Mouse (Mus musculus): Measurements from ENCODE around the gene Bnip2.

The Bnip2 gene

DNA sequence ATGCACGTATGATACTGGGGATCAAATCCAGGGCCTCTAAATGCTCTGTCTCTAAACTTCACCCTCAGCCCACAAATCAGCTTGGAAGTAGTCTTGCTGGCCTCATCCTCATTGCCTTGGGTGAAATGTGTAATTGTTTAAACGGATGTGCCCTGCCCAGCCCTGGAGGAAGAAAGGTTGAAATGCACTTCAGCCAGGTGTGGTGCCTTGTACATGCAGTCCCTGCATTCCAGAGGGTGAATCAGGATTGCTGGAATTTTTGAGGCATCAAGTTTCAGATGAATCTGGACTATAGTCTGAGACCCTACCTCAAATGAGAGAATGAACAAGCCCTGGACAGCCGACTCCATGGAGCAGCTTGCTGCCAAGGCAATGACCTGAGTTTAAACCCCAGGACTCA is 58.6 kb downstream of the Bnip2 start:
- in situ Hi-C loops (cut with MseI, MboI), result no loop called here

DNA sequence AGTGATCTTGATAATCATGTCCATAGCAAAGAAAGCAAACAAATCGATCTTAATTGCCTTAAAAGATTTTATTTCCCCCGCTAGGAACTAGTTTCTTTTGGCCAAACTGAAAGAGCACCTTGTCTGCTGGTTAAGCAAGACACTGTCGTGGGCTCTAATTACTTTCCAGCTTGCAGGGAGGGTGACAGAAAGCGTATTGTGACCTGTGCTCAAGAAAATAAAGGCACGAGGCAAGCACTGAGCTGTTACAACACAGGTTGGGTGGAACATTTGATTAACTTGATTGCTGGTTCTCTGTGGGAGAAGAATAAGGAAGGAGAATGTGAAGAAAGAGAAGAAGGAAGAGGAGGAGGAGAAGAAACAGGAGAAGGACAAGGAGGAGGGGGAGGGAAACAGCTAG is 59.0 kb downstream of the Bnip2 start:
- in situ Hi-C loops (cut with MseI, MboI), result no loop called here

DNA sequence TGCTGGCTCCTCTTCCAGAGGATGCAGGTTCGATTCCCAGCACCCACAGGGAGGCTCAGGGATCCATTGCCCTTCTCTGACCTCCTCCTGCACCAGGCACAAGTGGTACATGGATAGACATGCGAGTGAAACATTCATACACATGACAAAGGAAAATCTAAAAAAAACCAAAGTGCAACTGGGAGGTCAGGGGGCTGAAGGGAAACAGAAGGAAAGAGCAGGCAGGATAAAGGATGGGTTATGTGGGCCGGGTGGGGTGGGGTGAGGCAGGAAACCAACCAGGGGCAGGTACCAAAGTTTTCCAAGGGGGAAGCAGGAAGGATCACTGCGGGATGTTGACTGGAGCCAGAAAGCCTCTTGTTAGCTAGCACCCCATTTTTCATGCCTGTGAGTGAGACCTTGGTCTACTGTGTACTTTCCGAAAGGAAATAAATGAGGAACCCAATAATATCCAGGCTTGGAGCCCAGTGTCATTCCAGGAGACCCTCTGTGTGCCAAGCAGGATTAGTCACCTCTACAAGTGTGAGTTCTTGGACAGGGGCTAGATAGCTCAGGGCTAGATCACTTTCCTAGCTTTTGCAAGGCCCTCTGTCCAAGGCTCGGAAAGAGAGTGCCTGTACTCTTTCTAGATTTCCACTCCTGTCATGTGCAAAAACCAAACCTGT is 59.6 kb downstream of the Bnip2 start:
- in situ Hi-C loops (cut with MseI, MboI), result no loop called here

DNA sequence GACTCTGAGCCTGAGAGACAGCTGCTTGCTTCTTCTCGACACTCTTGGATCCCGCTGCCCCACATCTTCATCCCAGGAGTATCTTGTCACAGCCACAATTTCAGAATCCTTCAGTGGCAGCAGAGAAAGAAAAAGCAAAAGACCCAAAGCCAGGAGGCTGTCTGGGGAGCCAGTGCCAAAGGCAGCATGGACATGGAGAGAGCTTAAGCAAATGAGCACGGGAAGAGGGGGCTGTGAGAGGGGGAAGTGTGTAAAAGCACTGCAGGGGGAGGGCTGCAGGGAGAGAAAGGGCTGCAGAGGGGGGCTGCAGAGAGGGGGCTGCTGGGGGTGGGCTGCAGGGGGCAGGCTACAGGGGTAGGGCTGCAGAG is 60.1 kb downstream of the Bnip2 start:
- in situ Hi-C loops (cut with MseI, MboI), result no loop called here

DNA sequence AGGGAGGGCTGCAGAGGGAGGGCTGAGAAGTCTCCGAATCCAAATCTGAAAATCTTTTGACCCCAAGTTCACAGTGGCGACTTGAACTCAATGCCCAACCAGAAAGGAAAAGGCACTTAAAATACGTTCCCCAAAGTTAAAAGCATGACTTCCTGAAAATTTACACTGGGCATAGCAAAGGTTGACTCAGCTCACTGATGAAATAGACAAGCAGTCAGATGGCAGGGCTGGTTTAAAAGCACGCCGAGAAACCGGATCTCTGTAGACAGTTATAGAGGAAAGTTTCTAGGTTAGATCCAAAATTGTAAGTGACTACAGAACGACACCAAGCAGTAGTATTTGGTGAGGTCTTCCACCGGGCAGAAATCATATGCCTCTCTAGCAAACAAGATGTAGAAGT is 60.6 kb downstream of the Bnip2 start:
- in situ Hi-C loops (cut with MseI, MboI), result no loop called here

DNA sequence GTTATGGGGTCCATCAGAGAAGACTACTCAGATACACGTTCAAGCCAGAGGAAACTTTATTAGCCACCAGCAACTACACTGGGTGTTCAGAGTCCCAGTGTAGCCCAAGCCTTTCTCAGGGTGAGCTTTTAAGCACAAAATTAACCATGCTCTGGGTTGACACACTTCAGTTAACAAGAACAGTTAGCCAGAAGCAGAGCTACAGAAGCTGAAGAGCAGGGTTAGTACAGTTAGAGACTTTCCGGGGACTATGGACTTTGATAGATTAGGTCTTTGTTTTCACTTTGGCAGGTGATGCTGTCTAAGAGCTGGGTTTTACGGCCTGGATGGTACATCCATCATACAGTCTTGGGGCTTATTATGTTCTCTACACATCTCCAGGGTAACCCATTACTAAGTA is 63.5 kb downstream of the Bnip2 start:
- in situ Hi-C loops (cut with MseI, MboI), result no loop called here

DNA sequence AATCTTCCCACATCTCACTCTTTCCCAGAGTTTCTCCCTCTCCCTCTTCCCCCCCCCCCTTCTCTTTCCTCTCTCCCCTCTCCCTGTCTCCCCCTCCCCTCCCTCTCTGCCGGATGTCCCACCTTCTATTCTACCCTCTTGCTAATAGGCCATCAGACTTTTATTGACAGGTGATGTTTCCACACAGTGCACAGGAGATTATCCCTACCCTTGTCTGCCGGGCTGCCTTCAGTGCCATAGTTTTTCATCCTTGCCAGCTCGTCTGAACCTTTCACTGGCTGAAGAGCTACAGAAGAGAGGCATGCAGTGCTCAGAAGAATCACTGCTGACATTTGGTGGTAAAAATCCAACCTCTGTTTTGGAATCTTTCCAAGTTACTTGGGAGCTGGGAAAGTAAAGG is 64.1 kb downstream of the Bnip2 start:
- in situ Hi-C loops (cut with MseI, MboI), result no loop called here
